Mouse (Mus musculus) lung, adult 18-20 months (tissue): ENCODE measurements around the gene Osbpl3.

Source experiments
- DNase-seq, 2 experiments: peaks; one replicate each; pipeline ENCODE4 v3.0.0; 2022; ENCODE audit warnings: mixed read lengths in 2 of 2

The Osbpl3 gene

GRCm38 (mm10) chr6:50328901-50329300 is 127.1 kb downstream of the Osbpl3 start:
- peak in 1 of 2 experiments; percentile 34 for DNase-seq

- DNase-seq = no peak
These were observed 129.8 kb downstream of the Osbpl3 start for GRCm38 (mm10) chr6:50326192-50326591.

- DNase-seq = no peak
These were observed 130.5 kb downstream of the Osbpl3 start for GRCm38 (mm10) chr6:50325485-50325884.

GRCm38 (mm10) chr6:50322631-50323030 is 133.4 kb downstream of the Osbpl3 start:
- no peak for DNase-seq

GRCm38 (mm10) chr6:50321739-50322138 is 134.3 kb downstream of the Osbpl3 start:
- no peak for DNase-seq

GRCm38 (mm10) chr6:50318590-50319172 is 137.3 kb downstream of the Osbpl3 start:
- no peak for DNase-seq

- DNase-seq = no peak
These were observed 137.9 kb downstream of the Osbpl3 start for GRCm38 (mm10) chr6:50318150-50318549.

GRCm38 (mm10) chr6:50316795-50317505 is 139.1 kb downstream of the Osbpl3 start:
- DNase-seq = no peak

GRCm38 (mm10) chr6:50314406-50315071 is 141.5 kb downstream of the Osbpl3 start:
- peak; percentile 25 to 52 for DNase-seq

GRCm38 (mm10) chr6:50312647-50313046 is 143.4 kb downstream of the Osbpl3 start:
- peak; percentile 71 to 77 for DNase-seq

- no peak for DNase-seq
These were observed 147.0 kb downstream of the Osbpl3 start for GRCm38 (mm10) chr6:50309019-50309418.

- no peak for DNase-seq
These were observed 149.4 kb downstream of the Osbpl3 start for GRCm38 (mm10) chr6:50306625-50307024.

- peak; percentile 68 to 73 for DNase-seq
These were observed 151.0 kb downstream of the Osbpl3 start for GRCm38 (mm10) chr6:50304949-50305491.

- DNase-seq = no peak
These were observed 154.9 kb downstream of the Osbpl3 start for GRCm38 (mm10) chr6:50301121-50301520.

GRCm38 (mm10) chr6:50300622-50301021 is 155.4 kb downstream of the Osbpl3 start:
- DNase-seq = no peak

- DNase-seq = no peak
These were observed 156.9 kb downstream of the Osbpl3 start for GRCm38 (mm10) chr6:50299071-50299470.

GRCm38 (mm10) chr6:50297671-50298070 is 158.3 kb downstream of the Osbpl3 start:
- no peak for DNase-seq

GRCm38 (mm10) chr6:50295136-50295535 is 160.9 kb downstream of the Osbpl3 start:
- no peak for DNase-seq

- peak; percentile 32 to 76 for DNase-seq
These were observed 161.9 kb downstream of the Osbpl3 start for GRCm38 (mm10) chr6:50294128-50294527.

GRCm38 (mm10) chr6:50291650-50292049 is 164.4 kb downstream of the Osbpl3 start:
- no peak for DNase-seq

- DNase-seq = no peak
These were observed 169.1 kb downstream of the Osbpl3 start for GRCm38 (mm10) chr6:50286881-50287280.

- DNase-seq = no peak
These were observed 176.4 kb downstream of the Osbpl3 start for GRCm38 (mm10) chr6:50279642-50280041.

- no peak for DNase-seq
These were observed 182.1 kb downstream of the Osbpl3 start for GRCm38 (mm10) chr6:50273947-50274346.

- no peak for DNase-seq
These were observed 182.6 kb downstream of the Osbpl3 start for GRCm38 (mm10) chr6:50273416-50273815.
